Mouse (Mus musculus) MEL (cell line): ENCODE measurements around the gene H2-Oa. TPM values are rescaled to one million over a fixed set of nuclear protein-coding genes. Genes with fewer than 3 reads are reported as not detected.

Experiments used
- DNase-seq: peaks from one replicate; pipeline ENCODE4 v3.0.0; 2011; ENCODE audit warnings: low read depth, low spot score
- H3K27ac ChIP-seq: 2 replicates; pipeline ENCODE4 v1.5.1; 2012; ENCODE audit warnings: low read depth, mild to moderate bottlenecking, control low read depth, low read length, moderate library complexity; ENCODE audit not compliant: control insufficient read depth
- H3K27me3 ChIP-seq, 2 experiments: fragments of 150-350 bp in 1 of 2; sonication (generic) in 1 of 2; 2 replicates each; pipeline ENCODE4 v1.6.1; 2012; ENCODE audit warnings: low read length in 2 of 2, mild to moderate bottlenecking in 2 of 2, improper control_type of control experiment in 1 of 2, moderate library complexity in 1 of 2; ENCODE audit not compliant: insufficient read depth in 2 of 2, control insufficient read depth in 1 of 2
- H3K36me3 ChIP-seq, 2 experiments: 2 replicates each; pipeline ENCODE4 v1.6.1; 2012 to 2014; ENCODE audit warnings: low read length in 2 of 2, improper control_type of control experiment in 1 of 2, inconsistent platforms in 1 of 2, mild to moderate bottlenecking in 1 of 2; ENCODE audit not compliant: insufficient read depth in 2 of 2, control insufficient read depth in 1 of 2
- H3K4me1 ChIP-seq, 2 experiments: fragments of 150-350 bp in 1 of 2; sonication (generic) in 1 of 2; 2 replicates each; pipeline ENCODE4 v1.6.1; 2012; ENCODE audit warnings: low read length in 2 of 2, improper control_type of control experiment in 1 of 2, mild to moderate bottlenecking in 1 of 2; ENCODE audit not compliant: insufficient read depth in 2 of 2, control insufficient read depth in 1 of 2
- H3K4me3 ChIP-seq, 2 experiments: fragments of 150-350 bp in 1 of 2; sonication (generic) in 1 of 2; 2 replicates each; pipeline ENCODE4 v1.5.1; 2012; ENCODE audit warnings: low read depth in 2 of 2, low read length in 2 of 2, mild to moderate bottlenecking in 2 of 2, moderate library complexity in 2 of 2, control low read depth in 1 of 2, improper control_type of control experiment in 1 of 2; ENCODE audit not compliant: control insufficient read depth in 1 of 2, insufficient read depth in 1 of 2
- H3K79me2 ChIP-seq: 2 replicates; pipeline ENCODE4 v1.6.1; 2012; ENCODE audit warnings: mild to moderate bottlenecking, low read length, moderate library complexity; ENCODE audit not compliant: control insufficient read depth, poor library complexity, insufficient read depth
- H3K9ac ChIP-seq: 2 replicates; pipeline ENCODE4 v1.6.1; 2012; ENCODE audit warnings: low read depth, mild to moderate bottlenecking, control low read depth, low read length, moderate library complexity; ENCODE audit not compliant: control insufficient read depth, poor library complexity, severe bottlenecking
- H3K9me3 ChIP-seq: fragments of 150-350 bp; sonication (generic); replicated peaks from 2 replicates; pipeline ENCODE4 v1.6.1; 2012; ENCODE audit warnings: mild to moderate bottlenecking, low read length, improper control_type of control experiment, moderate library complexity; ENCODE audit not compliant: insufficient read depth
- BHLHE40 ChIP-seq: IDR thresholded peaks from 2 replicates; pipeline ENCODE4 v1.6.1; 2012; ENCODE audit warnings: low read depth, mild to moderate bottlenecking, inconsistent platforms, low read length, improper control_type of control experiment, borderline replicate concordance
- CHD2 ChIP-seq: IDR thresholded peaks from 2 replicates; pipeline ENCODE4 v1.6.1; 2011; ENCODE audit warnings: low read length, improper control_type of control experiment
- E2F4 ChIP-seq: IDR thresholded peaks from 2 replicates; pipeline ENCODE4 v1.6.1; 2011; ENCODE audit warnings: low read depth, low read length, improper control_type of control experiment, borderline replicate concordance
- ELF1 ChIP-seq: IDR thresholded peaks from 2 replicates; pipeline ENCODE4 v1.6.1; 2014; ENCODE audit warnings: low read depth, mild to moderate bottlenecking, inconsistent platforms, low read length, improper control_type of control experiment, moderate library complexity
- EP300 ChIP-seq, 2 experiments: IDR thresholded peaks; 2 replicates each; pipeline ENCODE4 v1.6.1; 2011; ENCODE audit warnings: improper control_type of control experiment in 2 of 2, low read length in 2 of 2, low read depth in 1 of 2, mild to moderate bottlenecking in 1 of 2
- ETS1 ChIP-seq: IDR thresholded peaks from 2 replicates; pipeline ENCODE4 v1.6.1; 2012; ENCODE audit warnings: low read depth, mild to moderate bottlenecking, inconsistent platforms, low read length, improper control_type of control experiment, moderate library complexity
- HCFC1 ChIP-seq: IDR thresholded peaks from 2 replicates; pipeline ENCODE4 v1.6.1; 2012; ENCODE audit warnings: low read depth, mild to moderate bottlenecking, inconsistent platforms, low read length, improper control_type of control experiment, moderate library complexity
- MAFK ChIP-seq: IDR thresholded peaks from 2 replicates; pipeline ENCODE4 v1.6.1; 2011; ENCODE audit warnings: low read depth, mild to moderate bottlenecking, low read length, improper control_type of control experiment, borderline replicate concordance
- MEF2A ChIP-seq: IDR thresholded peaks from 2 replicates; pipeline ENCODE4 v1.6.1; 2014; ENCODE audit warnings: low read depth, mild to moderate bottlenecking, inconsistent platforms, low read length, improper control_type of control experiment; ENCODE audit not compliant: poor library complexity, insufficient replicate concordance, severe bottlenecking; ENCODE audit errors: extremely low read depth
- MXI1 ChIP-seq: IDR thresholded peaks from 2 replicates; pipeline ENCODE4 v1.6.1; 2011; ENCODE audit warnings: mild to moderate bottlenecking, low read depth, low read length, improper control_type of control experiment
- MYC ChIP-seq: IDR thresholded peaks from 2 replicates; pipeline ENCODE4 v1.6.1; 2011; ENCODE audit warnings: low read depth, mild to moderate bottlenecking, low read length, improper control_type of control experiment, moderate library complexity
- NELFE ChIP-seq: IDR thresholded peaks from 2 replicates; pipeline ENCODE4 v1.6.1; 2011; ENCODE audit warnings: low read depth, low read length, improper control_type of control experiment
- POLR2A ChIP-seq, 2 experiments: IDR thresholded peaks; 2 replicates each; pipeline ENCODE4 v1.6.1; 2011 to 2012; ENCODE audit warnings: low read length in 2 of 2, mild to moderate bottlenecking in 2 of 2, control low read depth in 1 of 2, improper control_type of control experiment in 1 of 2, low read depth in 1 of 2, moderate library complexity in 1 of 2; ENCODE audit not compliant: control insufficient read depth in 1 of 2, insufficient read depth in 1 of 2, poor library complexity in 1 of 2
- RAD21 ChIP-seq: IDR thresholded peaks from 2 replicates; pipeline ENCODE4 v1.6.1; 2011; ENCODE audit warnings: mild to moderate bottlenecking, low read depth, low read length, improper control_type of control experiment
- SMC3 ChIP-seq: IDR thresholded peaks from 2 replicates; pipeline ENCODE4 v1.6.1; 2011; ENCODE audit warnings: low read depth, low read length, improper control_type of control experiment
- TBP ChIP-seq: IDR thresholded peaks from 2 replicates; pipeline ENCODE4 v1.8.0; 2011; ENCODE audit warnings: low read depth, low read length, improper control_type of control experiment
- TCF12 ChIP-seq: IDR thresholded peaks from 2 replicates; pipeline ENCODE4 v1.6.1; 2014; ENCODE audit warnings: low read depth, mild to moderate bottlenecking, inconsistent platforms, low read length, improper control_type of control experiment, moderate library complexity
- USF1 ChIP-seq: IDR thresholded peaks from 2 replicates; pipeline ENCODE4 v1.6.1; 2014; ENCODE audit warnings: low read depth, mild to moderate bottlenecking, inconsistent platforms, low read length, improper control_type of control experiment, moderate library complexity
- ZC3H11A ChIP-seq: IDR thresholded peaks from 2 replicates; pipeline ENCODE4 v1.6.1; 2012; ENCODE audit warnings: low read depth, mild to moderate bottlenecking, inconsistent platforms, low read length, improper control_type of control experiment
- ZKSCAN1 ChIP-seq: IDR thresholded peaks from 2 replicates; pipeline ENCODE4 v1.6.1; 2012; ENCODE audit warnings: low read depth, mild to moderate bottlenecking, inconsistent platforms, low read length, improper control_type of control experiment, moderate library complexity
- ZNF384 ChIP-seq: IDR thresholded peaks from 2 replicates; pipeline ENCODE4 v1.6.1; 2012; ENCODE audit warnings: low read depth, mild to moderate bottlenecking, inconsistent platforms, low read length, improper control_type of control experiment
- polyA plus RNA-seq, 2 experiments: library from polyadenylated mRNA; stranded (reverse) in 1 of 2; unstranded in 1 of 2; fragments of >175 nt in 1 of 2; fragments of >200 nt in 1 of 2; gene quantifications; 2 replicates each; pipeline versions ENCODE4 v1.2.1 to v1.2.4; 2012; ENCODE audit warnings: low replicate concordance in 2 of 2, low read depth in 1 of 2; ENCODE audit not compliant: insufficient read length in 2 of 2, insufficient read depth in 1 of 2, missing spikeins in 1 of 2
- total RNA-seq: library from RNA; depleted of rRNA; stranded (reverse); fragments of 300-350 nt; gene quantifications from 2 replicates; pipeline ENCODE4 v1.2.3, GENCODE M21; 2012

Gene H2-Oa
- total and polyA plus RNA-seq, 3 experiments, result 2.2 to 3.9 TPM; not detected in 1

GRCm38 (mm10) chr17:34078148-34078547, 14.0 kb upstream of the H2-Oa start:
- H3K79me2 ChIP-seq, result no peaks in the 10 kb centered on the region
- no peaks in the 10 kb centered on the region for H3K36me3 ChIP-seq
- no peak overlapping the region for H3K9ac ChIP-seq
- H3K9me3 ChIP-seq, result no peaks in the 10 kb centered on the region
- peak; percentile 40 for DNase-seq
- TF ChIP-seq POLR2A (IDR thresholded peaks at IDR 0.05; ENCODE audit: control insufficient read depth in 1 of 2, insufficient read depth in 1 of 2, low read depth in 1 of 2, low read length in 2 of 2, poor library complexity in 1 of 2) (no peak), MAFK (no peak), ETS1 (no peak), USF1 (no peak), BHLHE40 (no peak), ZC3H11A (no peak), ZKSCAN1 (no peak), MYC (no peak), NELFE (no peak)
- TF ChIP-seq, all 39 proteins: peak for 0
- Histone ChIP-seq H3K27me3 (no peaks in the 10 kb centered on the region), H3K4me1 (no peaks in the 10 kb centered on the region), H3K4me3 (no peak overlapping the region), H3K27ac (no peak overlapping the region)

- Histone ChIP-seq H3K9ac (no peak overlapping the region), H3K9me3 (no peaks in the 10 kb centered on the region), H3K36me3 (no peaks in the 10 kb centered on the region), H3K79me2 (no peaks in the 10 kb centered on the region), H3K4me1 (no peaks in the 10 kb centered on the region), H3K4me3 (no peak overlapping the region), H3K27me3 (no peaks in the 10 kb centered on the region), H3K27ac (no peak overlapping the region)
- TF ChIP-seq RAD21, result no peak
- TF ChIP-seq ELF1, result no peak
- TF ChIP-seq HCFC1, result no peak
- no peak for TF ChIP-seq MEF2A
- TF ChIP-seq POLR2A (IDR thresholded peaks at IDR 0.05; ENCODE audit: control insufficient read depth in 1 of 2, insufficient read depth in 1 of 2, low read depth in 1 of 2, low read length in 2 of 2, poor library complexity in 1 of 2), result no peak
- TF ChIP-seq TBP, result no peak
- no peak for TF ChIP-seq E2F4
- no peak for TF ChIP-seq NELFE
- TF ChIP-seq MAFK, result no peak
- no peak for TF ChIP-seq SMC3
- no peak for TF ChIP-seq ZC3H11A
- TF ChIP-seq CHD2, result no peak
- no peak for TF ChIP-seq EP300 (IDR thresholded peaks at IDR 0.05; ENCODE audit: low read depth in 1 of 2, low read length in 2 of 2)
- TF ChIP-seq TCF12, result no peak
- TF ChIP-seq ZNF384, result no peak
- TF ChIP-seq MXI1, result no peak
- no peak for DNase-seq
These were observed 13.1 kb upstream of the H2-Oa start for GRCm38 (mm10) chr17:34079002-34079401.
